Mouse (Mus musculus): Measurements from ENCODE around the gene C2. TPM values are rescaled to one million over a fixed set of nuclear protein-coding genes. Genes with fewer than 3 reads are reported as not detected.
"Not testable (repeated sequence)": the region's sequence is repeated elsewhere in the genome, so short reads cannot be mapped to it uniquely, and the experiment has no call there.

The C2 gene
- total and polyA plus RNA-seq, 2 experiments from 2014 or later, result 2.9 to 4.5 TPM

GRCm38 (mm10) chr17:34911945-34912351 lies 13.9 kb upstream of the C2 start:
- H3K9ac ChIP-seq (replicated peaks; ENCODE audit: low read depth, low read length), result no peak overlapping the region
- no peaks in the 10 kb centered on the region for H3K4me1 ChIP-seq (ENCODE audit: control insufficient read depth, insufficient read depth)
- TF ChIP-seq EP300 (IDR thresholded peaks at IDR 0.05; ENCODE audit: low read depth) (no peak), CTCF (IDR thresholded peaks at IDR 0.05; ENCODE audit: low read depth) (peak; percentile 89)
- peak; percentile 73 for ATAC-seq (ENCODE audit: insufficient read depth, low read depth)
- no peak overlapping the region for H3K4me2 ChIP-seq (ENCODE audit: low read depth, low read length)
- H3K4me3 ChIP-seq (ENCODE audit: low read depth, low read length), result no peak overlapping the region
- WGBS, result 51% methylated on average over 5 of the region's 5 CpGs
- no peak overlapping the region for H3K27ac ChIP-seq (ENCODE audit: low read depth)
- peak; percentile 43 for DNase-seq (ENCODE audit: low spot score)
- no peaks in the 10 kb centered on the region for H3K27me3 ChIP-seq (ENCODE audit: control insufficient read depth, insufficient read depth, low read length)
- H3K36me3 ChIP-seq (replicated peaks; ENCODE audit: control insufficient read depth, insufficient read depth, low read length), result peaks cover 72% of the 10 kb centered on the region
- H3K9me3 ChIP-seq (replicated peaks; ENCODE audit: control insufficient read depth, low read length), result no peaks in the 10 kb centered on the region

GRCm38 (mm10) chr17:34910982-34911381 lies 12.9 kb upstream of the C2 start:
- H3K9ac ChIP-seq (replicated peaks; ENCODE audit: low read depth, low read length), result no peak overlapping the region
- ATAC-seq (ENCODE audit: insufficient read depth, low read depth) (no peak), DNase-seq (ENCODE audit: low spot score) (no peak)
- no peaks in the 10 kb centered on the region for H3K27me3 ChIP-seq (ENCODE audit: control insufficient read depth, insufficient read depth, low read length)
- no peaks in the 10 kb centered on the region for H3K4me1 ChIP-seq (ENCODE audit: control insufficient read depth, insufficient read depth)
- H3K4me3 ChIP-seq (ENCODE audit: low read depth, low read length), result no peak overlapping the region
- TF ChIP-seq CTCF (IDR thresholded peaks at IDR 0.05; ENCODE audit: low read depth), result no peak
- no peak for TF ChIP-seq EP300 (IDR thresholded peaks at IDR 0.05; ENCODE audit: low read depth)
- whole genome bisulfite sequencing, result 79% methylated on average over 10 of the region's 10 CpGs
- no peak overlapping the region for H3K27ac ChIP-seq (ENCODE audit: low read depth)
- peaks cover 82% of the 10 kb centered on the region for H3K36me3 ChIP-seq (replicated peaks; ENCODE audit: control insufficient read depth, insufficient read depth, low read length)
- no peak overlapping the region for H3K4me2 ChIP-seq (ENCODE audit: low read depth, low read length)
- no peaks in the 10 kb centered on the region for H3K9me3 ChIP-seq (replicated peaks; ENCODE audit: control insufficient read depth, low read length)

GRCm38 (mm10) chr17:34902895-34903294 lies 4.8 kb upstream of the C2 start:
- DNase-seq (ENCODE audit: low spot score) (no peak), ATAC-seq (ENCODE audit: insufficient read depth, low read depth) (no peak)
- no peak overlapping the region for H3K4me3 ChIP-seq (ENCODE audit: low read depth, low read length)
- H3K9ac ChIP-seq (replicated peaks; ENCODE audit: low read depth, low read length), result no peak overlapping the region
- H3K27ac ChIP-seq (ENCODE audit: low read depth), result no peak overlapping the region
- WGBS, result 94% methylated on average over 9 of the region's 9 CpGs
- no peaks in the 10 kb centered on the region for H3K27me3 ChIP-seq (ENCODE audit: control insufficient read depth, insufficient read depth, low read length)
- no peak for TF ChIP-seq CTCF (IDR thresholded peaks at IDR 0.05; ENCODE audit: low read depth)
- no peak for TF ChIP-seq EP300 (IDR thresholded peaks at IDR 0.05; ENCODE audit: low read depth)
- peaks cover 66% of the 10 kb centered on the region for H3K36me3 ChIP-seq (replicated peaks; ENCODE audit: control insufficient read depth, insufficient read depth, low read length)
- peaks cover 5% of the 10 kb centered on the region for H3K4me1 ChIP-seq (ENCODE audit: control insufficient read depth, insufficient read depth)
- no peak overlapping the region for H3K4me2 ChIP-seq (ENCODE audit: low read depth, low read length)
- no peaks in the 10 kb centered on the region for H3K9me3 ChIP-seq (replicated peaks; ENCODE audit: control insufficient read depth, low read length)

- H3K36me3 ChIP-seq (replicated peaks; ENCODE audit: control insufficient read depth, insufficient read depth, low read length), result peaks cover 56% of the 10 kb centered on the region
- not testable (repeated sequence) for ATAC-seq (ENCODE audit: insufficient read depth, low read depth)
Observed at GRCm38 (mm10) chr17:34901948-34902347, 3.9 kb upstream of the C2 start.

GRCm38 (mm10) chr17:34900826-34901225 lies 2.8 kb upstream of the C2 start:
- H3K36me3 ChIP-seq (replicated peaks; ENCODE audit: control insufficient read depth, insufficient read depth, low read length), result peaks cover 45% of the 10 kb centered on the region
- not testable (repeated sequence) for ATAC-seq (ENCODE audit: insufficient read depth, low read depth); H3K4me2 ChIP-seq (ENCODE audit: low read depth, low read length); DNase-seq (ENCODE audit: low spot score); H3K27me3 ChIP-seq (ENCODE audit: control insufficient read depth, insufficient read depth, low read length); H3K27ac ChIP-seq (ENCODE audit: low read depth); H3K9me3 ChIP-seq (replicated peaks; ENCODE audit: control insufficient read depth, low read length); H3K9ac ChIP-seq (replicated peaks; ENCODE audit: low read depth, low read length); H3K4me3 ChIP-seq (ENCODE audit: low read depth, low read length)
- H3K4me1 ChIP-seq (ENCODE audit: control insufficient read depth, insufficient read depth), result peaks cover 12% of the 10 kb centered on the region

More at GRCm38 (mm10) chr17:34901948-34902347, 3.9 kb upstream of the C2 start:
- not testable (repeated sequence) for H3K9ac ChIP-seq (replicated peaks; ENCODE audit: low read depth, low read length); H3K4me3 ChIP-seq (ENCODE audit: low read depth, low read length); H3K9me3 ChIP-seq (replicated peaks; ENCODE audit: control insufficient read depth, low read length); DNase-seq (ENCODE audit: low spot score); H3K4me2 ChIP-seq (ENCODE audit: low read depth, low read length); H3K27me3 ChIP-seq (ENCODE audit: control insufficient read depth, insufficient read depth, low read length); H3K27ac ChIP-seq (ENCODE audit: low read depth)
- WGBS, result 88% methylated on average over 8 of the region's 10 CpGs
- peaks cover 12% of the 10 kb centered on the region for H3K4me1 ChIP-seq (ENCODE audit: control insufficient read depth, insufficient read depth)

GRCm38 (mm10) chr17:34899890-34900243 lies 1.8 kb upstream of the C2 start:
- TF ChIP-seq EP300 (IDR thresholded peaks at IDR 0.05; ENCODE audit: low read depth), result no peak
- no peak for TF ChIP-seq CTCF (IDR thresholded peaks at IDR 0.05; ENCODE audit: low read depth)
- Histone ChIP-seq H3K4me3 (ENCODE audit: low read depth, low read length) (peak overlapping the region; percentile 97), H3K27me3 (ENCODE audit: control insufficient read depth, insufficient read depth, low read length) (no peaks in the 10 kb centered on the region), H3K36me3 (replicated peaks; ENCODE audit: control insufficient read depth, insufficient read depth, low read length) (peaks cover 35% of the 10 kb centered on the region), H3K9ac (replicated peaks; ENCODE audit: low read depth, low read length) (peak overlapping the region; percentile 93), H3K4me1 (ENCODE audit: control insufficient read depth, insufficient read depth) (peaks cover 15% of the 10 kb centered on the region), H3K27ac (ENCODE audit: low read depth) (peak overlapping the region; percentile 97), H3K9me3 (replicated peaks; ENCODE audit: control insufficient read depth, low read length) (no peaks in the 10 kb centered on the region), H3K4me2 (ENCODE audit: low read depth, low read length) (peak overlapping the region; percentile 81)
- 8% methylated on average over 5 of the region's 5 CpGs for WGBS
- peak; percentile 52 for DNase-seq (ENCODE audit: low spot score)
- no peak for ATAC-seq (ENCODE audit: insufficient read depth, low read depth)

Data from heart, postnatal 0 days (tissue).